Mouse (Mus musculus) erythroblast, embryonic 14.5 days (primary cell): ENCODE measurements around the gene Tmsb10. TPM values are rescaled to one million over a fixed set of nuclear protein-coding genes. Genes with fewer than 3 reads are reported as not detected.
A peak's percentile ranks its signal among the peaks of the same experiment; 100 is the strongest.

Experiments
- H3K27me3 ChIP-seq: 2 replicates; pipeline ENCODE4 v1.6.1; 2012; ENCODE audit warnings: inconsistent platforms; ENCODE audit not compliant: control insufficient read depth
- H3K36me3 ChIP-seq: 2 replicates; pipeline ENCODE4 v1.6.1; 2012; ENCODE audit warnings: mild to moderate bottlenecking, inconsistent platforms; ENCODE audit not compliant: control insufficient read depth
- H3K4me1 ChIP-seq: 2 replicates; pipeline ENCODE4 v1.6.1; 2012; ENCODE audit warnings: inconsistent platforms; ENCODE audit not compliant: control insufficient read depth
- H3K4me3 ChIP-seq: replicated peaks from 2 replicates; pipeline ENCODE3; 2012; ENCODE audit warnings: moderate library complexity, mild to moderate bottlenecking, inconsistent platforms
- H3K9me3 ChIP-seq: 2 replicates; pipeline ENCODE4 v1.6.1; 2012; ENCODE audit warnings: low read length, inconsistent platforms, mixed read lengths; ENCODE audit not compliant: control insufficient read depth
- GATA1 ChIP-seq: IDR thresholded peaks from 2 replicates; pipeline ENCODE4 v1.6.1; 2012; ENCODE audit warnings: low read length, inconsistent platforms, mixed read lengths
- TAL1 ChIP-seq: IDR thresholded peaks from 3 replicates; pipeline ENCODE4 v1.6.1; 2012; ENCODE audit warnings: low read length, inconsistent platforms, mixed read lengths
- polyA plus RNA-seq: library from polyadenylated mRNA; stranded (reverse); fragments of >175 nt; gene quantifications from 2 replicates; pipeline ENCODE4 v1.2.3, GENCODE M21; 2012

Gene Tmsb10
- 4.4 and 4.5 TPM in 2 replicates for polyA plus RNA-seq

DNA sequence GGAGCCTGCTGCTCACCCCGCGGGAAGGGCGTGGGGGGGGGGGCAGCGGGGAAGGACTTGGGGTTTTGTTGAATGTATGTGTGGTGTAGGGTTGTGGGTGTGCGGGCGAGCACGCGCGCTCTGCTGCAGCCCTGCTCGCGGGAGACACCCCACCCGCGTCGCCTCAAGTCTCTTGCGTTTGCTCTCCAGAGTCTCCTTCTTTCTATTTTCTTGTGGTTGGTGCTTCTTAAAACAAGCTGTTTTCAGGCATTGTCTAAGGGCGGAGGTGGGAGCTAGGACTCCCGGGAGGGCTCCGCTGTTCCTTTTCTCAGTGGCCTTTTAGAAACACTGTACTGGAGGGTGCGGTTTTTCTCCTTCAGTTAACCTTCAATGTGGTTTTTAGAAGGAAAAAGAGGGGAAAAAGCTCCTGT is at the start of gene Tmsb10:
TSS of gene Tmsb10 (minus strand) at position 87 of the 410 bp plus-strand sequence.
- no peaks in the 10 kb centered on the region for H3K36me3 ChIP-seq
- H3K9me3 ChIP-seq: no peaks in the 10 kb centered on the region
- H3K4me3 ChIP-seq: peak within 1 kb of the TSS; percentile 69
- TF ChIP-seq TAL1: no peak
- TF ChIP-seq GATA1: no peak
- H3K27me3 ChIP-seq: peaks cover 45% of the 10 kb centered on the region
- H3K4me1 ChIP-seq: peaks cover 23% of the 10 kb centered on the region

GRCm38 (mm10) chr6:73003601-73004000 is 45.1 kb upstream of the Tmsb10 start:
- H3K9me3 ChIP-seq: no peaks in the 10 kb centered on the region
- no peaks in the 10 kb centered on the region for H3K27me3 ChIP-seq
- TF ChIP-seq TAL1: no peak
- TF ChIP-seq GATA1: no peak

DNA sequence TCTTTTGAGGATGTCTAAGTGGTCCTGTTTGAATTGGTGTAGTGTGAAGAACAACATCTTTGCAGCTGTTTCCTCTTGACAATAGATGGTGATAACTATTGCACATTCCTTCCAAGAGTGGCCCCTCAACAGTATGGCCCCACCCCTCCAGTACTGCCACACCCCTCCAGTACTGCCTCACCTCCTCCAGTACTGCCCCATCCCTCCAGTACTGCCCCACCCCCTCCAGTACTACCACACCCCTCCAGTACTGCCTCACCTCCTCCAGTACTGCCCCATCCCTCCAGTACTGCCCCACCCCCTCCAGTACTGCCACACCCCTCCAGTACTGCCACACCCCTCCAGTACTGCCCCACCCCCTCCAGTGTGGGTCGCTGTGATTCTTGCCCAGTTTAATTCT is 43.8 kb upstream of the Tmsb10 start:
- Histone ChIP-seq H3K27me3 (no peaks in the 10 kb centered on the region), H3K4me1 (peaks cover 5% of the 10 kb centered on the region; the same call in 1 of the 2 replicates), H3K4me3 (no peak overlapping the region), H3K9me3 (no peaks in the 10 kb centered on the region), H3K36me3 (no peaks in the 10 kb centered on the region)
- TF ChIP-seq GATA1 (no peak), TAL1 (no peak)

More at GRCm38 (mm10) chr6:73003601-73004000, 45.1 kb upstream of the Tmsb10 start:
- H3K4me3 ChIP-seq: no peak overlapping the region
- H3K4me1 ChIP-seq: peaks cover 5% of the 10 kb centered on the region; the same call in 1 of the 2 replicates
- no peaks in the 10 kb centered on the region for H3K36me3 ChIP-seq

DNA sequence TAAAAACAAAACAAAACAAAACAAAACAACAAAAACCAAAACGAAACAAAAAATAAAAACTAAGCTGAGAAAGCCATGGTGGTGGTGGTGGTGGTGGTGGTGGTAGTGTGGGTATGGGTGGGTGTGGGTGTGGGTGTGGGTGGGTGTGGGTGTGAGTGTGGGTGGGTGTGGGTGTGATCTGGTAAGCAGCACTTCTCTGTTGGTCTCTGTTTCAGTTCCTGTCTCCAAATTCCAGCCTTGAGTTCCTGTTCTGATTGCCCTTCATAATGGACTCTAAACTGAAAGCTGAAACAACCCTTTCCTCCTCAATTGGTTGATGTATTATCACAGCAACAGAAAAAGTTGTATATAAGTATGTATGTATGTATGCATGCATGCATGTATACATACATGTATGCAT is 40.3 kb upstream of the Tmsb10 start:
- peaks cover 5% of the 10 kb centered on the region; the same call in 1 of the 2 replicates for H3K4me1 ChIP-seq
- H3K36me3 ChIP-seq: no peaks in the 10 kb centered on the region
- no peaks in the 10 kb centered on the region for H3K27me3 ChIP-seq
- no peaks in the 10 kb centered on the region for H3K9me3 ChIP-seq
- TF ChIP-seq GATA1 (no peak), TAL1 (no peak)
- H3K4me3 ChIP-seq: no peak overlapping the region

- TF ChIP-seq TAL1: no peak
- no peak for TF ChIP-seq GATA1
- H3K27me3 ChIP-seq: no peaks in the 10 kb centered on the region
Measured at GRCm38 (mm10) chr6:72993688-72994082, 35.1 kb upstream of the Tmsb10 start.

DNA sequence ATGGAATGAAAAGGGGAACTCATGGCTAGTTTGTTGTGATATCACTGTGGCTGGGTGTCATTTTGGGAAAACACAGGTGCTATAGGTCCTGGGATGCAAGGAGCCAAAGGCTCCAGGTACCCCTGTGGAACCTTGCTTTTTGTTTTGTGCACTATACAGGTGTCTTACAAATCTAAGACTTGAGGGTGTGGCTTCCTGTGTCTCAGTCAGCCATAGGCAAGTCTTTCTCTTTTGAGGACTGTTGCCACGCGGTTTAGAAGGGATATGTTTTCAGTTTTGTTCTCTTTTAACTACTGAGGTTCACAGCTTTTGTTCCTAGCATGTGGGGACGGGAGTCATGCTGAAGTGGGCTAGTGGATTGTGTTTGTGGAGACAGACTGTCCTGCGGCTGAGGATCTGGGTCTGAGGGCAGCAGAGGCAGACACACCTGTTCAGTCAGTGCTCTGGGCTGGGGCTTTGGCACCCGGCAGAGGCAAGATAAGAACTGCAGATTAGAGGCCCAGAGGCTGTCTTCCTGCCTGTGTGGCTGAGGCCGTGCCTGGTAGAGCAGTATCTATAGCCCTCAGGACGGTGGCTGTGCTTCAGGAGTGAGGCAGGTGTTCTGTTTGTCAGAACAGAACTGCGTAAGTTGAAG is 34.6 kb upstream of the Tmsb10 start:
- Histone ChIP-seq H3K4me3 (no peak overlapping the region), H3K27me3 (no peaks in the 10 kb centered on the region), H3K36me3 (no peaks in the 10 kb centered on the region), H3K4me1 (peaks cover 2% of the 10 kb centered on the region), H3K9me3 (no peaks in the 10 kb centered on the region)
- no peak for TF ChIP-seq TAL1
- TF ChIP-seq GATA1: no peak

More at GRCm38 (mm10) chr6:72993688-72994082, 35.1 kb upstream of the Tmsb10 start:
- Histone ChIP-seq H3K9me3 (no peaks in the 10 kb centered on the region), H3K4me1 (peaks cover 2% of the 10 kb centered on the region), H3K36me3 (no peaks in the 10 kb centered on the region), H3K4me3 (no peak overlapping the region)

DNA sequence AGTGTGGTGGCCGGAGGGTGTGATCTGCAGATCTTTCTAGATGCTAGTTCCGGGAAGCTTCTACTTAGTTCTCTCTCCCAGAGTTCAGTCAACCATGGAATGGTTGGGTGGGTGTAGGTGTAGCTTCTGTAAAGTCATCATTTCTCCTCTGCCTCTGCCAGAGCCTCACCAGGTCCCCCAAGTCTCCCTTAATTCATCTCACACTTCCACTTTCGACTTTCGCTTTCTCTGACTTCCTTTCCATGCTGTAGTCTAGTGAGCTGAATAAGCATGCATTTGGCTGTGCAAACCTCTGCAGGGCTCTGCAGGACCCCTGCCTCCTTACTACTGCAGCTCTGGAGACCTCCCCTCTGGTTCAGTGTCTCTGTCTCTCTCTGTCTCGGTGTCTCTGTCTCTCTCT is 31.7 kb upstream of the Tmsb10 start:
- TF ChIP-seq GATA1 (no peak), TAL1 (no peak)
- Histone ChIP-seq H3K4me1 (peaks cover 2% of the 10 kb centered on the region), H3K36me3 (no peaks in the 10 kb centered on the region), H3K9me3 (no peaks in the 10 kb centered on the region), H3K27me3 (no peaks in the 10 kb centered on the region), H3K4me3 (no peak overlapping the region)

GRCm38 (mm10) chr6:72989028-72989736 is 30.6 kb upstream of the Tmsb10 start:
- Histone ChIP-seq H3K4me3 (no peak overlapping the region), H3K4me1 (peaks cover 2% of the 10 kb centered on the region), H3K9me3 (no peaks in the 10 kb centered on the region), H3K27me3 (no peaks in the 10 kb centered on the region), H3K36me3 (no peaks in the 10 kb centered on the region)
- TF ChIP-seq GATA1 (no peak), TAL1 (no peak)

- Histone ChIP-seq H3K36me3 (no peaks in the 10 kb centered on the region), H3K4me3 (no peak overlapping the region), H3K9me3 (no peaks in the 10 kb centered on the region)
Measured at GRCm38 (mm10) chr6:72982506-72982905, 24.0 kb upstream of the Tmsb10 start.

More at GRCm38 (mm10) chr6:72982506-72982905, 24.0 kb upstream of the Tmsb10 start:
- Histone ChIP-seq H3K4me1 (no peaks in the 10 kb centered on the region), H3K27me3 (no peaks in the 10 kb centered on the region)
- TF ChIP-seq TAL1: no peak
- no peak for TF ChIP-seq GATA1
